Mouse (Mus musculus): ENCODE results near the gene Ascc1. TPM values are rescaled to one million over a fixed set of nuclear protein-coding genes. Genes with fewer than 3 reads are reported as not detected.

Gene Ascc1
- polyA plus RNA-seq, 1 experiment from 2014 or later, result 46.6 TPM

- H3K9ac ChIP-seq (replicated peaks; ENCODE audit: low read depth, low read length), result no peak overlapping the region
- H3K9me3 ChIP-seq (ENCODE audit: control insufficient read depth, low read depth, low read length), result no peaks in the 10 kb centered on the region
- H3K4me3 ChIP-seq (ENCODE audit: low read depth, low read length), result no peak overlapping the region
- no peaks in the 10 kb centered on the region for H3K27me3 ChIP-seq (ENCODE audit: control insufficient read depth, insufficient read depth, low read length)
- no peak for ATAC-seq (ENCODE audit: insufficient number of reproducible peaks, insufficient read depth, low FRiP score, low read depth)
- H3K4me2 ChIP-seq (replicated peaks; ENCODE audit: low read depth, low read length), result no peak overlapping the region
- no peaks in the 10 kb centered on the region for H3K4me1 ChIP-seq (ENCODE audit: control insufficient read depth, insufficient read depth, low read length)
- WGBS, result 92% methylated on average over 6 of the region's 6 CpGs
- H3K36me3 ChIP-seq (ENCODE audit: control insufficient read depth, insufficient read depth, low read length), result peaks cover 8% of the 10 kb centered on the region; the same call in 1 of the 2 replicates
- no peak overlapping the region for H3K27ac ChIP-seq (ENCODE audit: low read length)
These were observed 13.6 kb downstream of the Ascc1 start for GRCm38 (mm10) chr10:60016223-60016622.

- Histone ChIP-seq H3K9ac (replicated peaks; ENCODE audit: low read depth, low read length) (no peak overlapping the region), H3K27me3 (ENCODE audit: control insufficient read depth, insufficient read depth, low read length) (no peaks in the 10 kb centered on the region), H3K36me3 (ENCODE audit: control insufficient read depth, insufficient read depth, low read length) (peaks cover 13% of the 10 kb centered on the region; the same call in 1 of the 2 replicates), H3K4me2 (replicated peaks; ENCODE audit: low read depth, low read length) (no peak overlapping the region), H3K4me1 (ENCODE audit: control insufficient read depth, insufficient read depth, low read length) (no peaks in the 10 kb centered on the region), H3K9me3 (ENCODE audit: control insufficient read depth, low read depth, low read length) (no peaks in the 10 kb centered on the region), H3K27ac (ENCODE audit: low read length) (no peak overlapping the region), H3K4me3 (ENCODE audit: low read depth, low read length) (no peak overlapping the region)
- ATAC-seq (ENCODE audit: insufficient number of reproducible peaks, insufficient read depth, low FRiP score, low read depth), result no peak
- 73% methylated on average over 2 of the region's 2 CpGs for WGBS
These were observed 16.7 kb downstream of the Ascc1 start for GRCm38 (mm10) chr10:60019299-60019698.

- Histone ChIP-seq H3K4me3 (ENCODE audit: low read depth, low read length) (no peak overlapping the region), H3K4me1 (ENCODE audit: control insufficient read depth, insufficient read depth, low read length) (peaks cover 24% of the 10 kb centered on the region), H3K27me3 (ENCODE audit: control insufficient read depth, insufficient read depth, low read length) (no peaks in the 10 kb centered on the region), H3K9ac (replicated peaks; ENCODE audit: low read depth, low read length) (no peak overlapping the region), H3K4me2 (replicated peaks; ENCODE audit: low read depth, low read length) (no peak overlapping the region), H3K27ac (ENCODE audit: low read length) (no peak overlapping the region), H3K36me3 (ENCODE audit: control insufficient read depth, insufficient read depth, low read length) (peaks cover 10% of the 10 kb centered on the region; the same call in 1 of the 2 replicates), H3K9me3 (ENCODE audit: control insufficient read depth, low read depth, low read length) (no peaks in the 10 kb centered on the region)
- 93% methylated on average over 1 of the region's 1 CpGs for WGBS
- 0 out of 2 replicates have a peak, but pooled peaks have one; percentile 16 for ATAC-seq (ENCODE audit: insufficient number of reproducible peaks, insufficient read depth, low FRiP score, low read depth)
These were observed 21.1 kb downstream of the Ascc1 start for GRCm38 (mm10) chr10:60023751-60024150.

- Histone ChIP-seq H3K27me3 (ENCODE audit: control insufficient read depth, insufficient read depth, low read length) (no peaks in the 10 kb centered on the region), H3K4me3 (ENCODE audit: low read depth, low read length) (no peak overlapping the region), H3K27ac (ENCODE audit: low read length) (peak overlapping the region; percentile 74), H3K9ac (replicated peaks; ENCODE audit: low read depth, low read length) (no peak overlapping the region), H3K9me3 (ENCODE audit: control insufficient read depth, low read depth, low read length) (no peaks in the 10 kb centered on the region), H3K4me2 (replicated peaks; ENCODE audit: low read depth, low read length) (no peak overlapping the region), H3K4me1 (ENCODE audit: control insufficient read depth, insufficient read depth, low read length) (peaks cover 28% of the 10 kb centered on the region), H3K36me3 (ENCODE audit: control insufficient read depth, insufficient read depth, low read length) (peaks cover 1% of the 10 kb centered on the region; the same call in 1 of the 2 replicates)
- WGBS, result 45% methylated on average over 13 of the region's 13 CpGs
- ATAC-seq (ENCODE audit: insufficient number of reproducible peaks, insufficient read depth, low FRiP score, low read depth), result no peak
These were observed 24.3 kb downstream of the Ascc1 start for GRCm38 (mm10) chr10:60026759-60027395.

GRCm38 (mm10) chr10:60027619-60028084 is 25.0 kb downstream of the Ascc1 start:
- Histone ChIP-seq H3K36me3 (ENCODE audit: control insufficient read depth, insufficient read depth, low read length) (no peaks in the 10 kb centered on the region), H3K4me3 (ENCODE audit: low read depth, low read length) (no peak overlapping the region), H3K4me2 (replicated peaks; ENCODE audit: low read depth, low read length) (no peak overlapping the region), H3K9me3 (ENCODE audit: control insufficient read depth, low read depth, low read length) (no peaks in the 10 kb centered on the region), H3K9ac (replicated peaks; ENCODE audit: low read depth, low read length) (no peak overlapping the region), H3K4me1 (ENCODE audit: control insufficient read depth, insufficient read depth, low read length) (peaks cover 35% of the 10 kb centered on the region), H3K27me3 (ENCODE audit: control insufficient read depth, insufficient read depth, low read length) (no peaks in the 10 kb centered on the region), H3K27ac (ENCODE audit: low read length) (peak overlapping the region; percentile 74)
- 15% methylated on average over 2 of the region's 2 CpGs for WGBS
- ATAC-seq (ENCODE audit: insufficient number of reproducible peaks, insufficient read depth, low FRiP score, low read depth), result no peak

GRCm38 (mm10) chr10:60028181-60028580 is 25.6 kb downstream of the Ascc1 start:
- Histone ChIP-seq H3K27me3 (ENCODE audit: control insufficient read depth, insufficient read depth, low read length) (no peaks in the 10 kb centered on the region), H3K36me3 (ENCODE audit: control insufficient read depth, insufficient read depth, low read length) (no peaks in the 10 kb centered on the region), H3K4me3 (ENCODE audit: low read depth, low read length) (no peak overlapping the region), H3K4me2 (replicated peaks; ENCODE audit: low read depth, low read length) (no peak overlapping the region), H3K4me1 (ENCODE audit: control insufficient read depth, insufficient read depth, low read length) (peaks cover 39% of the 10 kb centered on the region), H3K9me3 (ENCODE audit: control insufficient read depth, low read depth, low read length) (no peaks in the 10 kb centered on the region), H3K9ac (replicated peaks; ENCODE audit: low read depth, low read length) (no peak overlapping the region), H3K27ac (ENCODE audit: low read length) (peak overlapping the region; percentile 74; the same call in 1 of the 2 replicates)
- 69% methylated on average over 7 of the region's 7 CpGs for WGBS
- no peak for ATAC-seq (ENCODE audit: insufficient number of reproducible peaks, insufficient read depth, low FRiP score, low read depth)

GRCm38 (mm10) chr10:60028979-60029378 is 26.4 kb downstream of the Ascc1 start:
- Histone ChIP-seq H3K27ac (ENCODE audit: low read length) (0 out of 2 replicates have a peak overlapping the region, but pooled peaks have one; percentile 3), H3K9ac (replicated peaks; ENCODE audit: low read depth, low read length) (no peak overlapping the region), H3K4me1 (ENCODE audit: control insufficient read depth, insufficient read depth, low read length) (peaks cover 41% of the 10 kb centered on the region), H3K27me3 (ENCODE audit: control insufficient read depth, insufficient read depth, low read length) (no peaks in the 10 kb centered on the region), H3K36me3 (ENCODE audit: control insufficient read depth, insufficient read depth, low read length) (no peaks in the 10 kb centered on the region), H3K4me3 (ENCODE audit: low read depth, low read length) (no peak overlapping the region), H3K9me3 (ENCODE audit: control insufficient read depth, low read depth, low read length) (no peaks in the 10 kb centered on the region), H3K4me2 (replicated peaks; ENCODE audit: low read depth, low read length) (no peak overlapping the region)
- no peak for ATAC-seq (ENCODE audit: insufficient number of reproducible peaks, insufficient read depth, low FRiP score, low read depth)
- 52% methylated on average over 7 of the region's 7 CpGs for WGBS

GRCm38 (mm10) chr10:60029387-60029786 is 26.8 kb downstream of the Ascc1 start:
- H3K4me2 ChIP-seq (replicated peaks; ENCODE audit: low read depth, low read length), result no peak overlapping the region
- H3K9me3 ChIP-seq (ENCODE audit: control insufficient read depth, low read depth, low read length), result no peaks in the 10 kb centered on the region
- no peak overlapping the region for H3K9ac ChIP-seq (replicated peaks; ENCODE audit: low read depth, low read length)
- no peak overlapping the region for H3K4me3 ChIP-seq (ENCODE audit: low read depth, low read length)
- no peak for ATAC-seq (ENCODE audit: insufficient number of reproducible peaks, insufficient read depth, low FRiP score, low read depth)
- H3K4me1 ChIP-seq (ENCODE audit: control insufficient read depth, insufficient read depth, low read length), result peaks cover 41% of the 10 kb centered on the region
- H3K36me3 ChIP-seq (ENCODE audit: control insufficient read depth, insufficient read depth, low read length), result no peaks in the 10 kb centered on the region
- no peak overlapping the region for H3K27ac ChIP-seq (ENCODE audit: low read length)
- no peaks in the 10 kb centered on the region for H3K27me3 ChIP-seq (ENCODE audit: control insufficient read depth, insufficient read depth, low read length)
- 87% methylated on average over 4 of the region's 4 CpGs for WGBS

GRCm38 (mm10) chr10:60031562-60031961 is 29.0 kb downstream of the Ascc1 start:
- Histone ChIP-seq H3K4me3 (ENCODE audit: low read depth, low read length) (no peak overlapping the region), H3K9me3 (ENCODE audit: control insufficient read depth, low read depth, low read length) (no peaks in the 10 kb centered on the region), H3K4me2 (replicated peaks; ENCODE audit: low read depth, low read length) (no peak overlapping the region), H3K27me3 (ENCODE audit: control insufficient read depth, insufficient read depth, low read length) (no peaks in the 10 kb centered on the region), H3K9ac (replicated peaks; ENCODE audit: low read depth, low read length) (no peak overlapping the region), H3K4me1 (ENCODE audit: control insufficient read depth, insufficient read depth, low read length) (peaks cover 37% of the 10 kb centered on the region), H3K36me3 (ENCODE audit: control insufficient read depth, insufficient read depth, low read length) (no peaks in the 10 kb centered on the region), H3K27ac (ENCODE audit: low read length) (no peak overlapping the region)
- no peak for ATAC-seq (ENCODE audit: insufficient number of reproducible peaks, insufficient read depth, low FRiP score, low read depth)
- 75% methylated on average over 8 of the region's 8 CpGs for WGBS
